Mouse (Mus musculus) telencephalon, adult 2 months (tissue): Measurements from ENCODE around the gene Gabbr2.

ENCODE experiments used
- DNase-seq: peaks from one replicate; pipeline ENCODE4 v3.0.0-alpha.2; 2011; ENCODE audit warnings: low read depth, low spot score

Gene Gabbr2

GRCm38 (mm10) chr4:46866070-46866469 is 125.6 kb downstream of the Gabbr2 start:
- no peak for DNase-seq

GRCm38 (mm10) chr4:46863721-46864120 is 128.0 kb downstream of the Gabbr2 start:
- DNase-seq, result no peak

GRCm38 (mm10) chr4:46862677-46863076 is 129.0 kb downstream of the Gabbr2 start:
- DNase-seq, result no peak

GRCm38 (mm10) chr4:46860586-46860985 is 131.1 kb downstream of the Gabbr2 start:
- no peak for DNase-seq

- DNase-seq, result no peak
These were observed 132.8 kb downstream of the Gabbr2 start for GRCm38 (mm10) chr4:46858899-46859298.

GRCm38 (mm10) chr4:46856145-46856544 is 135.5 kb downstream of the Gabbr2 start:
- no peak for DNase-seq

GRCm38 (mm10) chr4:46854686-46855385 is 136.8 kb downstream of the Gabbr2 start:
- no peak for DNase-seq

- DNase-seq, result no peak
These were observed 137.7 kb downstream of the Gabbr2 start for GRCm38 (mm10) chr4:46853852-46854460.

GRCm38 (mm10) chr4:46847745-46848144 is 143.9 kb downstream of the Gabbr2 start:
- DNase-seq, result no peak

- DNase-seq, result no peak
These were observed 145.3 kb downstream of the Gabbr2 start for GRCm38 (mm10) chr4:46846396-46846795.

GRCm38 (mm10) chr4:46844982-46845643 is 146.6 kb downstream of the Gabbr2 start:
- DNase-seq, result no peak

- DNase-seq, result no peak
These were observed 147.1 kb downstream of the Gabbr2 start for GRCm38 (mm10) chr4:46844567-46844966.

GRCm38 (mm10) chr4:46842596-46842995 is 149.1 kb downstream of the Gabbr2 start:
- DNase-seq, result no peak

GRCm38 (mm10) chr4:46840146-46840545 is 151.5 kb downstream of the Gabbr2 start:
- no peak for DNase-seq

- DNase-seq, result peak; percentile 80
These were observed 154.3 kb downstream of the Gabbr2 start for GRCm38 (mm10) chr4:46837362-46837761.

- DNase-seq, result no peak
These were observed 155.6 kb downstream of the Gabbr2 start for GRCm38 (mm10) chr4:46836065-46836464.

- no peak for DNase-seq
These were observed 156.6 kb downstream of the Gabbr2 start for GRCm38 (mm10) chr4:46835064-46835463.

- DNase-seq, result no peak
These were observed 158.7 kb downstream of the Gabbr2 start for GRCm38 (mm10) chr4:46832834-46833544.

- DNase-seq, result no peak
These were observed 162.0 kb downstream of the Gabbr2 start for GRCm38 (mm10) chr4:46829656-46830055.

- DNase-seq, result peak; percentile 86
These were observed 163.5 kb downstream of the Gabbr2 start for GRCm38 (mm10) chr4:46828141-46828571.

- peak; percentile 71 for DNase-seq
These were observed 164.2 kb downstream of the Gabbr2 start for GRCm38 (mm10) chr4:46827471-46827870.
